Mouse (Mus musculus): ENCODE data around the gene Gm49361.

DNA sequence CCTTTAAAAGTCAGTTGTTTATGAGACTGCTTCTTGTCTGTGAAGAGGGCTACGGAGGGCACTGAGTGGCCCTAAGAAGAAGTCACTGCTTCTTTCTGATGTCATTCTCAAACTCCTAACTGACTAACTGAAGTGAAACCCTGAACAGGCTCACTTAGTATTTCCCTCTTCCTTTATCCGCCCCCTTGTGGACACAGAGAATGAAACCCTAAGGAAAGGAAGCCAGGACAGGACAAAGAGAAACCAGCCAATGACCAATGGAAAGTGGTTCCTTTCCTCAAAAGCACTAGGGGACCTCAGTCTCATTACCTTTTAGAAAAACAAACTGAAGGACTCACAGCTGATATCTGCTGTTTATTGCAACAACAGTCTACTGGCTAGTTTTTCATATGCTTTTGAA, 126.4 kb downstream of the Gm49361 start:
- TF ChIP-seq POLR2A (IDR thresholded peaks at IDR 0.05; ENCODE audit: insufficient read length, low read depth) (no peak), REST (IDR thresholded peaks at IDR 0.05; ENCODE audit: insufficient read depth, insufficient read length) (no peak), TCF3 (IDR thresholded peaks at IDR 0.05; ENCODE audit: insufficient read length, low read depth) (no peak), TCF12 (IDR thresholded peaks at IDR 0.05; ENCODE audit: insufficient read depth, poor library complexity, severe bottlenecking) (no peak), MYOD1 (IDR thresholded peaks at IDR 0.05; ENCODE audit: control insufficient read depth in 1 of 3, insufficient read length in 2 of 3, low read depth in 2 of 3) (no peak), SRF (IDR thresholded peaks at IDR 0.05; ENCODE audit: control insufficient read depth, insufficient read length, low read depth) (no peak), E2F4 (IDR thresholded peaks at IDR 0.05; ENCODE audit: insufficient read depth) (no peak), MYOG (IDR thresholded peaks at IDR 0.05; ENCODE audit: control insufficient read depth in 1 of 3, insufficient read depth in 1 of 3, insufficient read length in 2 of 3, low read depth in 2 of 3) (no peak), MAX (IDR thresholded peaks at IDR 0.05; ENCODE audit: low read depth) (no peak), POLR2AphosphoS2 (IDR thresholded peaks at IDR 0.05; ENCODE audit: insufficient read length, low read depth) (no peak), CEBPB (IDR thresholded peaks at IDR 0.05; ENCODE audit: insufficient read depth, poor library complexity, severe bottlenecking) (no peak)
